Mouse (Mus musculus): Measurements from ENCODE around the gene Ptcd1. TPM values are rescaled to one million over a fixed set of nuclear protein-coding genes. Genes with fewer than 3 reads are reported as not detected.

Gene Ptcd1
- polyA plus RNA-seq, 1 experiment from 2014 or later = 13.0 TPM

DNA sequence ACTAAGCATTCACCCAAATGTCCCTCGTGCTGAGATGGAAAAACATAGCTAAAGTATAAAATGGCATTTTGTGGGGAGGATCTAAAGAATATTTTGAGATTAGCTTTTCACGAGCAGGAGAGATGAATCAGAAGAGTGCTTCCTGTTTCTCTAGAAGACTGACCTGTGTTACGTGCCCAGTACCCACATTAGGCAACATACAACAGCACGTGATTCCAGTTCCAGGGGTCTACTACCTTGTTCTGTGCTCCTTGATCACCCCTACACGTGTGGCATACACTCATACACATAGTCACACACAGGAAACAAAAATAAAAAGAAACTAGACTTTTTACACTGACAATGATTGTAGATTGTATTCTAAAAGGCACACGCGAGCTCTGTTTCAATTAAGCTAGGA is 33.5 kb upstream of the Ptcd1 start:
- no peak for ATAC-seq
- 76% methylated on average over 7 of the region's 7 CpGs for WGBS
- Histone ChIP-seq H3K9me3 (ENCODE audit: low read length) (no peaks in the 10 kb centered on the region), H3K27me3 (replicated peaks; ENCODE audit: insufficient read depth, low read length) (no peaks in the 10 kb centered on the region), H3K36me3 (ENCODE audit: insufficient read depth, low read length) (peaks cover 18% of the 10 kb centered on the region; the same call in 1 of the 2 replicates), H3K4me3 (ENCODE audit: low read depth, low read length) (no peak overlapping the region), H3K9ac (replicated peaks; ENCODE audit: low read depth) (0 out of 2 replicates have a peak overlapping the region, but pooled peaks have one; percentile 23), H3K4me1 (ENCODE audit: insufficient read depth, low read depth, low read length) (peaks cover 7% of the 10 kb centered on the region; the same call in 1 of the 2 replicates), H3K4me2 (replicated peaks; ENCODE audit: low read depth, low read length) (peak overlapping the region; percentile 91; the same call in 1 of the 2 replicates), H3K27ac (ENCODE audit: low read length) (no peak overlapping the region)
- no peak for DNase-seq (ENCODE audit: low spot score)
- TF ChIP-seq EP300 (IDR thresholded peaks at IDR 0.05) = no peak
- TF ChIP-seq CTCF (IDR thresholded peaks at IDR 0.05) = no peak

DNA sequence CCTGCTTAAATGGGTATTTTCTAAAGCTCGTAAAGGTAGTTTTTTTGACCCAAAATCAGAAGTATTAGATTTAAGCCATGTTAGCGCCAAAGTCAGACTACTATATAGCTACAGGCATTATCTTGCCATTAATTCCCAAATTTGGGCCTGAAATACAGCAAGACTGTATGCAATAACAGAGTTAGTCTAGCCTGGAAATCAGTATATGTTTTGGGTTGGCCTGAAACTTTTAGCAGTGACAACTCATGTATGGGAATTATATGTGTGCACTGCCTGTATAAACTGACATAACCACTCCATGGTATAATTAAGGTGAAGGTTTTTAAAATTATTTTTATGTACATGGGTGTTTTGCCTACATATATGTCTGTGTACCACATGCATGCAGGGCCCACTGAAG is 25.1 kb upstream of the Ptcd1 start, which contains the start of gene Atp5j2:
TSS of gene Atp5j2 (minus strand) at position 101 of the 400 bp plus-strand sequence.
- ATAC-seq = no peak
- 76% methylated on average over 2 of the region's 2 CpGs for WGBS

DNA sequence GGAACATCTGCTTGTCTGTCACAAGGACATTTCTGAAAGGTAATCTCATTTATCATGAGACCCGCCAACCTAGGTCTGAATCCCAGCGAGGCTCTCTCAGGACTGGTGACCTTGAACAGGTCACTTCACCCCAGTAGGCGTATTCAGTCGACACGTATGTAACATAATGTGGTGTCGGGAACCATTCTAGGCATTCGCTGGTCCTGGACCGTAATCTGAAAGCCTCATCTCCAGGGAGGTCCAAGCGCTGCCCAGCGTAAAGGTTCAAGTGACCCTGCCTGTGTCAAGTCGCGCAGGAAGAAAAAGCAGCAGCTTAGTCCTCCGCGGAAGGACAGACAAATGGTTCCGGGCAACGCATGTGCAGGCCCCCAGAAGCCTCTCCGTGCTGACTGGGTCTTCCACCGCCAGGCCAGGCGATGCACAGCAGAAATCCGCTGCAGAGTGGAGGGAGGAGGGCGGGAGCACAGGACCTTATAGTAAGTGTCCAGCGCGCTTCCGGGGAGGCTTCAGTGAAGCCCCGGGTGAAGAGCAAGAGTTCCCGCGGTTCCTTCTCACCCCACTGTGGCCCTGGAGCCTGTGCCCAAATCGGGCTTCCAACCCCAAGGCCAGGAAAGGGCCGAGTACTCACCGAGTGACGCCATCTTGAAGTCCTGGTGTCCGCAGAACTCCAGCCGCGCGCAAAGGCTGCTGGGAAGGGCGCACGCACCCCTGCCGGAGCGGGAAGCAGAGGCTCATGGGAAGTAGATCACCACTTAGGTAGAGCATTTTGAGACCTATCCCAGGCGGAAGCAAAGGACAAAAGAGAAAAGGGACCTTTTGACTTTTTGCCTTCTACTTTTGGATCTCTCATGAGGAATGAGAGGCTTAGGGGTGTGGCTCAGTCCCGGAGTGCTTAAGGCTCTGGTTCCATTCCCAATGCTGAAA is 24.2 kb upstream of the Ptcd1 start:
- H3K27me3 ChIP-seq (replicated peaks; ENCODE audit: insufficient read depth, low read length) = no peaks in the 10 kb centered on the region
- H3K4me2 ChIP-seq (replicated peaks; ENCODE audit: low read depth, low read length) = peak overlapping the region; percentile 72
- H3K4me1 ChIP-seq (ENCODE audit: insufficient read depth, low read depth, low read length) = peaks cover 14% of the 10 kb centered on the region
- peak overlapping the region; percentile 66 for H3K4me3 ChIP-seq (ENCODE audit: low read depth, low read length)
- ATAC-seq (peak; percentile 95), DNase-seq (ENCODE audit: low spot score) (peak; percentile 96)
- no peaks in the 10 kb centered on the region for H3K9me3 ChIP-seq (ENCODE audit: low read length)
- H3K9ac ChIP-seq (replicated peaks; ENCODE audit: low read depth) = peak overlapping the region; percentile 87
- TF ChIP-seq CTCF (IDR thresholded peaks at IDR 0.05) (no peak), EP300 (IDR thresholded peaks at IDR 0.05) (0 out of 2 replicates have a peak, but pooled peaks have one; percentile 25)
- peaks cover 32% of the 10 kb centered on the region; the same call in 1 of the 2 replicates for H3K36me3 ChIP-seq (ENCODE audit: insufficient read depth, low read length)
- 1% methylated on average over 41 of the region's 41 CpGs for WGBS
- peak overlapping the region; percentile 85 for H3K27ac ChIP-seq (ENCODE audit: low read length)

More for the DNA sequence above, 25.1 kb upstream of the Ptcd1 start, which contains the start of gene Atp5j2:
- Histone ChIP-seq H3K27ac (ENCODE audit: low read length) (peak within 1 kb of the TSS; percentile 85), H3K27me3 (replicated peaks; ENCODE audit: insufficient read depth, low read length) (no peaks in the 10 kb centered on the region), H3K4me2 (replicated peaks; ENCODE audit: low read depth, low read length) (peak within 1 kb of the TSS; percentile 72), H3K4me3 (ENCODE audit: low read depth, low read length) (peak within 1 kb of the TSS; percentile 66), H3K4me1 (ENCODE audit: insufficient read depth, low read depth, low read length) (peaks cover 14% of the 10 kb centered on the region), H3K9me3 (ENCODE audit: low read length) (no peaks in the 10 kb centered on the region), H3K36me3 (ENCODE audit: insufficient read depth, low read length) (peaks cover 31% of the 10 kb centered on the region; the same call in 1 of the 2 replicates), H3K9ac (replicated peaks; ENCODE audit: low read depth) (peak within 1 kb of the TSS; percentile 87)
- TF ChIP-seq EP300 (IDR thresholded peaks at IDR 0.05) (no peak), CTCF (IDR thresholded peaks at IDR 0.05) (no peak)
- DNase-seq (ENCODE audit: low spot score) = no peak

DNA sequence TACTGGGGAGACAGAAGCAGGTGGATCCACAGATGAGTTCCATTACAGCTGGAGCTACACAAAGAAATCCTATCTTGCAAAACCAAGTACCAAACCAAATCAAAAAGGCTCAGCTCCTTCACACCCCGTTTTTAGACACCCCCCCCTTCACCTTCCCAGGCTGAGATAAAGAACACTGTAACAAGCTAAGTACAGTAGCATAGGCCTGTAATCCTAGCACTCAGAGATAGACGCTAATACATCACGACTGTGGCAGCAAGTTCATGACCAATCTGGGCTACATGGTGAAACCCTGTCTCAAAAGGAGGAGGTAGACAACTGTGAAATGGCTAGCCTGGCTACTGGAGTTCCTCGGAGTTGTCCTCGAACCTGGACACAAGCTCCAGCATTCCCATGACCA is 23.5 kb upstream of the Ptcd1 start:
- Histone ChIP-seq H3K9ac (replicated peaks; ENCODE audit: low read depth) (peak overlapping the region; percentile 87), H3K4me1 (ENCODE audit: insufficient read depth, low read depth, low read length) (peaks cover 14% of the 10 kb centered on the region), H3K4me3 (ENCODE audit: low read depth, low read length) (peak overlapping the region; percentile 66), H3K4me2 (replicated peaks; ENCODE audit: low read depth, low read length) (peak overlapping the region; percentile 72), H3K27ac (ENCODE audit: low read length) (no peak overlapping the region), H3K9me3 (ENCODE audit: low read length) (no peaks in the 10 kb centered on the region), H3K36me3 (ENCODE audit: insufficient read depth, low read length) (peaks cover 27% of the 10 kb centered on the region; the same call in 1 of the 2 replicates), H3K27me3 (replicated peaks; ENCODE audit: insufficient read depth, low read length) (no peaks in the 10 kb centered on the region)
- no peak for ATAC-seq
- TF ChIP-seq EP300 (IDR thresholded peaks at IDR 0.05) (no peak), CTCF (IDR thresholded peaks at IDR 0.05) (no peak)
- WGBS = 32% methylated on average over 5 of the region's 5 CpGs
- no peak for DNase-seq (ENCODE audit: low spot score)

DNA sequence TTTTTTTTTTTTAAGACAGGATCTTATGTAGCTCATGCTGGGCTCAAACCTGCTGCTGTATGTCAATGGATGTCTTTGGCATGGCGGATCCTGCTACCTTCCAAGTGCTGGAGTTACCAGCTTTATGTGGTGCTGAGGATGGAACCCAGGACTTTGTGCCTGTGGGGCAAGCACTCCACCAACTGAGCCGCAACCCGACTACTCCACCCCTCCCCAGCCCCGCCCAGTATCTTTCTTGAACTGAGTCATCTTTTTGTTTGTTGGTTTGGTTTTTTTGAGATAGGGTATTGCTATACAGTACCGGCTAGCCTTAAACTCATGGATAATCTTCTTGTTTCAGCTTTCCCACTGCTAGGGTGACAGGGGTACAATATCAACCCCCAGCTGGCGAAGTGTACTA is 22.5 kb upstream of the Ptcd1 start:
- DNase-seq (ENCODE audit: low spot score) (no peak), ATAC-seq (no peak)
- Histone ChIP-seq H3K4me1 (ENCODE audit: insufficient read depth, low read depth, low read length) (peaks cover 14% of the 10 kb centered on the region), H3K36me3 (ENCODE audit: insufficient read depth, low read length) (peaks cover 20% of the 10 kb centered on the region; the same call in 1 of the 2 replicates), H3K4me3 (ENCODE audit: low read depth, low read length) (no peak overlapping the region), H3K9ac (replicated peaks; ENCODE audit: low read depth) (no peak overlapping the region), H3K4me2 (replicated peaks; ENCODE audit: low read depth, low read length) (no peak overlapping the region), H3K27me3 (replicated peaks; ENCODE audit: insufficient read depth, low read length) (no peaks in the 10 kb centered on the region), H3K9me3 (ENCODE audit: low read length) (no peaks in the 10 kb centered on the region), H3K27ac (ENCODE audit: low read length) (no peak overlapping the region)
- TF ChIP-seq CTCF (IDR thresholded peaks at IDR 0.05) (no peak), EP300 (IDR thresholded peaks at IDR 0.05) (no peak)
- 88% methylated on average over 6 of the region's 6 CpGs for WGBS

DNA sequence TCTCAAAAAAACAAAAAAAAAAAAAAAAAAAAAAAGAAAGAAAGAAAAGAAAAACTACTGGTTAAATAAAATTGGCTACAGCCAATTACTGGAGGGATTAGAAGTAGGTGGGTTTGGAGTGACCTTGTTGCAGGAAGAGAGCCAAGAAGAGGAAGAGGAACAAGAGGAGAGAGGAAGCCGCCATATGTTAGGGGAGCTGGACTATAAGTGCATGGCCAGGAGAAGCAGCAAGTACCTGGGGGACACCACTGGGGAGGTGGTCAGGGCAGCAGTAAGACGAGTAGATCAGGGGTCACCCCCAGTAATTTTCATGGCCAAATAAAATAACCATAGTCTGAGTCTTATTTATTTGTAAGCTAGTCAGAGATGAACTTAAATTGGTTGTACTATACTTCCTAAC is 18.3 kb upstream of the Ptcd1 start:
- ATAC-seq (no peak), DNase-seq (ENCODE audit: low spot score) (no peak)
- Histone ChIP-seq H3K36me3 (ENCODE audit: insufficient read depth, low read length) (peaks cover 46% of the 10 kb centered on the region; the same call in 1 of the 2 replicates), H3K27me3 (replicated peaks; ENCODE audit: insufficient read depth, low read length) (no peaks in the 10 kb centered on the region), H3K4me2 (replicated peaks; ENCODE audit: low read depth, low read length) (no peak overlapping the region), H3K9ac (replicated peaks; ENCODE audit: low read depth) (no peak overlapping the region), H3K4me3 (ENCODE audit: low read depth, low read length) (no peak overlapping the region), H3K4me1 (ENCODE audit: insufficient read depth, low read depth, low read length) (peaks cover 5% of the 10 kb centered on the region), H3K9me3 (ENCODE audit: low read length) (no peaks in the 10 kb centered on the region), H3K27ac (ENCODE audit: low read length) (no peak overlapping the region)
- no peak for TF ChIP-seq EP300 (IDR thresholded peaks at IDR 0.05)
- TF ChIP-seq CTCF (IDR thresholded peaks at IDR 0.05) = no peak
- 82% methylated on average over 2 of the region's 2 CpGs for WGBS

Data from lung, postnatal 0 days (tissue).